Mouse (Mus musculus) neural tube, embryonic 10.5 days (tissue): ENCODE measurements around the gene Zfp882.
"Not testable (repeated sequence)": the region's sequence is repeated elsewhere in the genome, so short reads cannot be mapped to it uniquely, and the experiment has no call there.

Experiments
- DNase-seq: peaks from one replicate; pipeline ENCODE4 v3.0.0-alpha.2; 2017; ENCODE audit warnings: low spot score; ENCODE audit errors: extremely low spot score

Zfp882 gene

GRCm38 (mm10) chr8:71908309-71909261 lies at the start of gene Zfp882, which contains the start of gene Zfp617:
TSS of gene Zfp882 (plus strand) at chr8:71908608.
TSS of gene Zfp617 (plus strand) at chr8:71908635.
- peak; percentile 91 for DNase-seq

- DNase-seq = not testable (repeated sequence)
Observed at GRCm38 (mm10) chr8:71861551-71861950, 46.9 kb upstream of the Zfp882 start.

DNA sequence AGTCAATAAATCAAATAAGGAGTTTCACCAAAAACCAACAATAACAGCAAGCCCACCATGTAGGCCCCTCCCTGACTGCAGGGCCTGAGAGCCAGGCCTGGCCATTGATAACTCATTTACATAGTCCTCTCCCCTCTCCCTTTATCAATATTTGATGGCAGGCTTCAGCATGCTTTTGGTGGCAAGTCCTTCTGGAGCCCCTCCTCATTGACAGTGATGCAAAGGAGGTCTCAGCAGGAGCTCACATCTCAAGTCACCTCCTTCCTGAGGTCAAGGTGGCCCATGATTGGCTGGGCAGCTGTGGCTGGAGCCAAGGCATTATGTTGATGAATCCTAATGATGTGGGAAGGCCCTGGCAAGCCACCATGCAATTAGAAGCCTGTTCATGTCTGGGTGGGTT lies 46.4 kb upstream of the Zfp882 start:
- not testable (repeated sequence) for DNase-seq

DNA sequence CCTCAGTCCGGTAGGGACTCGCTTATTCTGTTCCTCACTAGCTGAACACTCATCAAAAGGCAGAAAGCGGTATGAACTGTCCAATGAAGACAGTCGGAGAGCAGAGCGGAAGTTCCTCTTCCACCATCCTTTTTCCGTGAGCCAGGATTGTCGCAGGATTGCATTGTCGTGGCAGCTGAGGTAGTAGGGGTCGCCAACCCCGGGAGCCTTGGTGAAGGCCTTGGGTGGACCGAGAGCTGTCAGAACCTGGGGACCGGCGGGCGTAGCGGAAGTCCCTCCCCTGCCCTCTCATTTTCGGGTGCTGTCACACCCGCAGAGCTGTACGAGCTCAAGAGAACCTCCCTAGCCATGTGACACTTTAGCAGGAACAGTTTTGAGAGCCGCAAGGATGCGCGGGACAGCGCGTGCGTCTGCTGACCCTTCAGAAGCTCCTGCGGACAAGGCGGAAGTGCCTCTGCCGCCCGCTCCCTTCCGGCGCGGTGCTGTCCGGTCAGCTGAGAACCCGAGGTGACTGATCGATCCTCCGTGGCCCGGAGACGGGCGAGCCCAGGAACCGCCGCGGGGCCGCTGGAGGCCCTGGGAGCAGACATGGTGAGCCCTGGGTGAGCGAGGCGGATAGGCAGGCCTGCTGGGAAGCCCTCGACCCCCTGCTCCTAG lies 26.7 kb upstream of the Zfp882 start, which contains the start of gene Zfp709:
Gene Zfp709, plus strand, starts transcription at position 402 of the 657 bp plus-strand sequence.
- DNase-seq = peak; percentile 78

DNA sequence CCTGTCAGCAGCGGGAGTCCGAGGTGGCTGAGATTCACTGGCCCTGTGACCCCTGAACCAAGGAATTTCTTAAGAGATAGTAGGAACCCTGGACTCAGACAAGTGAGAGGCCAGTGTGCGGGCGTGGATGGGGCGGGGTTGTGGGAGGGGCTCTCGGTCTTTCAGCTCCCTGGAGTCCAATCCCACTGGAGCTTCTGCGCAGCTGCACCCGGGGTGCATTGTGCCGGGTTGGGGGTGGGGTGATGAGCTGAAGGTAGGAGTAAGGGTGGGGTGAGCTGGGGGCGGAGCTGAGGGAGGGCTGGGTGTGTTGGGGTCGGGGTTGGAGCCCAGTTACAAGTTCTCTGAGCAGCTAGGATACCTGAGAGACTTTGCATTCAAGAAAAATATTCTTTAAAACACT lies 7.7 kb upstream of the Zfp882 start:
- DNase-seq = not testable (repeated sequence)

DNA sequence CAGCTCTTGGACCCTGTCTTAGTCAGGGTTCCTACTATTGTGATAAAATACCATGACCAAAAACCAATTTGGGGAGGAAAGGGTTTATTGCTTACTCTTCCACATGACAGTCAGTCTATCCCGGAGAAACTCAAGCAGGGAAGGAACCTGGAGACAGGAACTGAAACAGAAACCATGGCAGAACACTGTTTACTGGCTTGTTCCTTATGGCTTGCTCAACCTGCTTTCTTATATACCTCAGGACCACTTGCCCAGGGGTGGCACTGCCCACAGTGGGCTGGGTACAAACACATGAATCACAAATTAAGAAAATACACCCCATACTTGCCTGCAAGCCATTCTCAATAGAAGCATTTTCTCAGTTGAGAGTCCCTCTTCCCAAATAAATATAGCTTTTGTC lies 5.3 kb upstream of the Zfp882 start:
- not testable (repeated sequence) for DNase-seq

DNA sequence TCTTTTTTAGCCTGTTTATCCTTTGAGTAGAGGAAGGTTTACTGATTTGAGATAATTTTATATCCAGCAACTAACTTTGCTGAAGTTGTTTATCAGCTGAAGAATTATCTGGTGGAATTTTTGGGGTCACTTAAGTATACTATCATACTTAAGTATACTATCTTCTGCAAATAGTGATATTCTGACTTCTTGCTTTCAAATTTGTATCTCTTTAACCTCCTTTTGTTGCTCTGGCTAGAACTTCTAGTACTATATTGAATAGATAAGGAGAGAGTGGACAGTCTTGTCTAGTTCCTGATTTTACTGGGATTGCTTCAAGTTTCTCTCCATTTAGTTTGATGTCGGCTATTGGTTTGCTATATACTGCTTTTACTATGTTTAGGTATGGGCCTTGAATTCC lies 1.6 kb upstream of the Zfp882 start:
- DNase-seq = no peak

DNA sequence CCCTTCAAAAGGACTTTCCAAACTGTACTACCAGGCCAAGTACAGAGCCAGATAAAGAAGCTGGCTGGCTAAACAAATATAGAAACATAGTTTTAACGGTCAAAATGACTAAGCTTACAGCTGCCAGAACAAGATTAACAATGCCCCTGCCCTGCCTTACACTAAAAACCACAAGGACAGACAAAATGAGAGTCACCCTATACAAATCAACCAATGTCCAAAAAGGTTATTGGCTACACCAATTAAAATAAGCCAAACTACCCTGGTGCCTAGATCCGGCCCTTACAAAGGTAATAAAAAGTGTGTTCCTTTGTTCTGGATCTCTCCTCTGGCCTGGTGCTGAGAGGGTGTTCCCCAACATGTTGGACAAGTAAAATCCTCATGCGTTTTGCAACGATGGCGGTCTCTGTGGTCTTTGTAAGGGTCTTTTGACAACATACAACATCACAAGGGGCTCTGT lies 580 bp upstream of the Zfp882 start:
- no peak for DNase-seq

- DNase-seq = no peak
Observed at GRCm38 (mm10) chr8:71912286-71912685, 3.9 kb downstream of the Zfp882 start.

DNA sequence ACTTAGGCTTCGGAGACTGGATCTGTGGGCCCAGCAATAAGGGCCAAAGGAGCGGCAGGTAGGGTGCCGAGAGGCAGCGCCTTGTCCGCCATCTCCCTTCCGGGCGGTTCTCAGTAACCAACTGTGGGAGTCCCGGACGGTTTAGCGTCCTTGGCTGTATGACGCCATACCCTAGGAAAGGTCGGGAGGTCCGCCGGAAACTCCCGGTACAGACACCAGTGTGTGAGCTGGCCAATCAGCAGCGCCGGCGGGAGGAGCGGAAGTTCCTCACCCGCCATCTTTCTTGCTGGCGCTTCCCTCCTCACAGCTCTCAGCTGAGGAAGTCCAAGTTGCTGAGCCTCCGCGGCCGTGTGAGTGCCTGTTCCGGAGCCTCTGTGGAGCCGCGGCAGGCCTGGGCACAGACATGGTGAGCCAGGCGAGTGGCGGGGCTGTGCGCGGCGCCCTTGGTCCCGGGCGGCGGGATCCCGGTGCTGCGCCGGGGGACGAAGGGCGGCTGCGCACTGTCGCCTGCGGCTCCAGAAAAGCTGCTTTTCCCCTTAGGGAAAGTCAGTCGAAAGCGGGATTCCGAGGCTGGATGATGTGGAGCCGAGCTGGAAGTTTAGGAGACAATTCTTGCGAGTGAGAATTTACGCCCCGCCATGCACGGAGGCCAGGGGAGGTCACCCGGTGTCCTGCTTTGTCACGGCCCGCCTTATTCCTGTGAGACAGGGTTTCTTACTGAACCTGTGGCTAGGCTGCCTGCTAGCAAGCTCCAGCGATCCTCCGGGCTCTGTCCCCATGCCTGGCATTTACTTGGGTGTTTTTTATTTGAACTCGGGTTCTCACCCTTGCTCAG lies 14.4 kb downstream of the Zfp882 start:
- DNase-seq = peak; percentile 92

DNA sequence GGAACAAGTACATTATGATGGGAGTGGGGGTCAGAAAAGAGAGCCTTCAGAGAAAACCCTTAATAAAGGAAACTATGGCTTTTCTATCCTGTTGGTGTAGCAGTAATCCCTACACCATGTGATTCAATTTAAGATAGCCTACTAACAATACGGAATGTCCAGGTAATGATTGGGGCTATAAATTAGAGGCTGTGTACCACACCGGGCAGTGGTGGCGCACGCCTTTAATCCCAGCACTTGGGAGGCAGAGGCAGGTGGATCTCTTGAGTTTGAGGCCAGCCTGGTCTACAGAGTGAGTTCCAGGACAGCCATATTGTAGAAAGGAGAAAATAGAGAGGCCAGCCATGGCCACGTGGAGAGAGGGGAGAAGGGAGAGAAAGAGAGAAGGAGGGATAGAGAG lies 17.4 kb downstream of the Zfp882 start:
- DNase-seq = no peak

DNA sequence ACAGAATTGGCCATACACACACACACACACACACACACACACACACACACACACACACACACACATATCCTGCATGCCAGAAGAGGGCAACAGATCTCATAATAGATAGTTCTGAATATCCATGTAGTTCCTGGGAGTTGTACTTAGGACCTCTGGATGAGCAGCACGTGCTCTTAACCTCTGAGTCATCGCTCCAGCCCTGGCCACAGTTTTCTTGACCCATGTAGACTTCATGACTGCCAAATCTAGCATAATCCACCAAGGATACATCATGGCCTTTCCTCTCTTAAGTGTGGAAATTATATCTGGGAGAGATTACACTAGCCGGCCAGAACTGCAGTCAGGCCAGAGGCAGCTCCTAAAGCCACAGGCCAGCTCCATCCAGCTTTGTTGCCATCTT lies 18.1 kb downstream of the Zfp882 start:
- DNase-seq = no peak

- no peak for DNase-seq
Observed at GRCm38 (mm10) chr8:71927779-71928178, 19.4 kb downstream of the Zfp882 start.

- not testable (repeated sequence) for DNase-seq
Observed at GRCm38 (mm10) chr8:71938037-71938436, 29.6 kb downstream of the Zfp882 start.

GRCm38 (mm10) chr8:71940293-71941208 lies 32.1 kb downstream of the Zfp882 start:
- no peak for DNase-seq

DNA sequence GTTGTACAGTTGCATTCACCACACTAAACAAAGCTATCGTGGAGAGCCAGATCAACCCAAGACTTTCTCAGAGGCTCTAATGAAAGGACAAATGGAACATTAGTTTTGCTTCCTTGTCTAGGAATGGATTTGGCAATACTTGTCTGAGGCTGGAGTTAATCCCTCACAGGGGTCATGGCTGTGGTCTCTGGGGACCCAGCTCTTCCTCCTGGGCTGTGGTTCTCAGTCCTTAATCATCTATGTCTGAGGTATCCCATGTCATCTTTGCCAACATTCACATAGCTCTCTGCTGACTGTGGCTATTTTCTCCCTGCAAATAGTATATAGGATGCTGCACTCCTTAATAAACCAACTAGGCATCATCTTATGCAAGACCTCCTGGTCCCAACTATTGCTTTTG lies 33.4 kb downstream of the Zfp882 start:
- no peak for DNase-seq

- no peak for DNase-seq
Observed at GRCm38 (mm10) chr8:71948624-71949023, 40.2 kb downstream of the Zfp882 start.

- peak; percentile 95 for DNase-seq
Observed at GRCm38 (mm10) chr8:71950482-71951221, 42.2 kb downstream of the Zfp882 start, which contains the start of gene Zfp961. TSS of gene Zfp961 (plus strand) at chr8:71951038.

- peak; percentile 31 for DNase-seq
Observed at GRCm38 (mm10) chr8:71951436-71952161, 43.2 kb downstream of the Zfp882 start.
